Mouse (Mus musculus) heart, postnatal 4 days (tissue): ENCODE data around the gene Klf5. TPM values are rescaled to one million over a fixed set of nuclear protein-coding genes. Genes with fewer than 3 reads are reported as not detected.

Source experiments
- DNase-seq: peaks from one replicate; pipeline ENCODE4 v3.0.0; 2021
- total RNA-seq, 2 experiments: library from RNA; stranded (reverse); gene quantifications; 2 replicates each; pipeline ENCODE4 v1.2.3; 2021

Klf5 gene
- total RNA-seq, 2 experiments from 2014 or later = 1.5 to 1.7 TPM

- DNase-seq = no peak
Measured at GRCm38 (mm10) chr14:99310358-99310757, 11.9 kb downstream of the Klf5 start.

GRCm38 (mm10) chr14:99313062-99313461 lies 14.6 kb downstream of the Klf5 start:
- no peak for DNase-seq

DNA sequence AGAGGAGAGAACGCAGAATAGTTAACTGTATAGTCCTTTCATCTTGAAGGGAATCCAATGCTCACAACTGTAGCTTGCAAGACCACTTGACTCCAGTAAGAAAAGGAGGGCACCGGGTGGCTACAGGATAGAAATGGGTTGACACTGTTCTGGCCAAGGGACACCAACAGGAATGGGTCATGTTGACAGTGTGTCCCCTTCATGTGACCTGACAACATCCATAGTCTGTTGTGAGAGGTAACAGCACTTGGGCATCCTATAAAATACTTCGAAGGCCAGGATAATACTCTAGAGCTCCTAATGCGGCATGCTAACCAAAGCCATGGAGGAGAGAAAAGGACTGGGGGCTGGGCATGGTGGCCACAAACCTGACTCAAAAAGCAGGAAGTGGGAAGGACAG lies 17.8 kb downstream of the Klf5 start:
- no peak for DNase-seq

DNA sequence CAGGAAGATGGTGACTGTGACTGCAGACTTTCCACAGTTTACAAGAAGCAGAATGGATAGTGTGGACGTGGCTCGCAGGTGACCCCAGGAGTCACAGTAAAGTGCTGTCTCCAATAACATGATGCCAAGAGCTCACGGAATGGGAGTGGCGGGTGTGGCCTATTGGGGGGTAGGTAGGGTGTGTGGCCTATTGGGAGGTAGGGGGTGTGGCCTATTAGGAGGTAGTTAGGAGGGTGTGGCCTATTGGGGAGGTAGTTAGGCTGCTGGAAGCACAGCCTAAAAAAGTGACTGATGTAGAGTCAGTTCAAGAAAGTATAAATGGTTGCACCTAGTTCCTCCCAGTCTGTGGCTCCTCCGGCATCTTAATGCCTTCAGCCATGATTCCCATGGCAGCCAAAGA lies 22.2 kb downstream of the Klf5 start:
- no peak for DNase-seq

GRCm38 (mm10) chr14:99323376-99323775 lies 24.9 kb downstream of the Klf5 start:
- no peak for DNase-seq

DNA sequence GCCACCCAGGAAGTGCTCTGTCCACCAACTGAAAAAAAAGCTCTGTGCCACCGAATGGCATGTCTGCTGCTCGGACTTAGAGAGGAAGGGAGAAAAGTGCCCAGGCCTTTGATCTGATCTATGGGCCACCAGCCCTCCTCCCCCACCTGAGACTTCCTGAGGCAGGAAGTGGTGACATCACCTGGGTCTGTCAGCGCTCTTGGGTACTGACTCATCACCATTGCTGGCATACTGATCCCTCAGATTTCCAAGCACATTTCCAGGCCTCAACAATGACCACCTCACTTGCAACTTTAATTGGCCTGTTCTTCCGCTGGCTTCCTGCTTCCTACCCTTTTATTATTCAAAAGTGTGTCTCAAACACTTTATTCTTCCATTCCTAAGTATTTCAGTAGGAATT lies 26.0 kb downstream of the Klf5 start:
- DNase-seq = no peak

- DNase-seq = no peak
Measured at GRCm38 (mm10) chr14:99325597-99326472, 27.3 kb downstream of the Klf5 start.

DNA sequence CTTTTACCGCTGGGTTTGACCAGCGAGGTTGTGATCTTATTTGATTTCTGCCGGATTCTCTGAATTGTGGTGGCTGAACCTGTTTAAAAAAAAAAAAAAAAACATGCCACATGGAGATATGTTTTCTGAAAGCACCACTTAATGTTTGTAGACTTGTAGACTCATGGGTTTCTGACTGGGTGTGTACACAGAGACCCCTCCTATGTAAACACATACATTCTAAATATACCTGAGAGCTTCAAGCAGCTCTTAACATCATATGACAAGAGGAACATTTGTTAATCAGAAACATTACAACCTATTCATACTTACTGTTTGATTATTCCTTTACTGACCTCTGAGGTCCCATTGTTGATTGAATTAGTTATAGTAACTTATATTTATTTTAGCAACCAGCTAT lies 38.1 kb downstream of the Klf5 start:
- no peak for DNase-seq

- DNase-seq = no peak
Measured at GRCm38 (mm10) chr14:99339021-99339420, 40.5 kb downstream of the Klf5 start.

GRCm38 (mm10) chr14:99339681-99340522 lies 41.4 kb downstream of the Klf5 start:
- DNase-seq = no peak

- DNase-seq = no peak
Measured at GRCm38 (mm10) chr14:99340703-99341102, 42.2 kb downstream of the Klf5 start.

GRCm38 (mm10) chr14:99348175-99348764 lies 49.8 kb downstream of the Klf5 start:
- DNase-seq = no peak

- DNase-seq = no peak
Measured at GRCm38 (mm10) chr14:99349606-99350005, 51.1 kb downstream of the Klf5 start.

- DNase-seq = no peak
Measured at GRCm38 (mm10) chr14:99352989-99353388, 54.5 kb downstream of the Klf5 start.

GRCm38 (mm10) chr14:99354046-99354445 lies 55.6 kb downstream of the Klf5 start:
- DNase-seq = no peak

GRCm38 (mm10) chr14:99354761-99355609 lies 56.5 kb downstream of the Klf5 start:
- no peak for DNase-seq

DNA sequence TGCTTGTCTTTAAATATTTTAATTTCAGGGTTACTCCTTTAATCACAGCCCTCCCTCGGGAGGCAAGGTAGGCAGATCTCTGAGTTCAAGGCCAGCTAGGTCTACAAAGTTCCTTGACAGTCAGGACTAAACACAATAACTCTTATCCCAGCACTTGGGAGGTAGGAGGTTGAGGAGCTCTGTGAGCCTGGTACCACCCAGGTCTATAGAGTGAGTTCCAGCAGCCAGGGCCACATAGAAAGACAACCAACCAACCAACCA lies 57.0 kb downstream of the Klf5 start:
- DNase-seq = no peak

DNA sequence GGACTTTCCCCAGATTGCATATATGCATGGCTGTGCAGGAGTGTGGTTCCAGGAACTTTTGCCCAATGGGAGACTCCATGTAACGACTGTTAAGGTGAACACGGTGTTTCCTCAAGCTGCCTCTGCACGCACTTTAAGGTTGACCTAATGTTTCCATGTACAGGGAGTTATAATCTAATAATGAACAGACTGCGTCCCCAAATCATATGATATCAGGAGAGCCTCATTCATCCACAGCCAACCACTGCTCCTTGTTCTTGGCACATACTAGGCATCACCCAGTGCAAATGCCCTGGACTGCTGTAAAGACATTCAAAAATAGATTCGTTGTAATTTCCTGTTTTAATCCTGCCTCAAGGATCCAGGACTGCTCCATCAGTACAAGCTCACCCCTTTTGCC lies 64.5 kb downstream of the Klf5 start:
- no peak for DNase-seq

DNA sequence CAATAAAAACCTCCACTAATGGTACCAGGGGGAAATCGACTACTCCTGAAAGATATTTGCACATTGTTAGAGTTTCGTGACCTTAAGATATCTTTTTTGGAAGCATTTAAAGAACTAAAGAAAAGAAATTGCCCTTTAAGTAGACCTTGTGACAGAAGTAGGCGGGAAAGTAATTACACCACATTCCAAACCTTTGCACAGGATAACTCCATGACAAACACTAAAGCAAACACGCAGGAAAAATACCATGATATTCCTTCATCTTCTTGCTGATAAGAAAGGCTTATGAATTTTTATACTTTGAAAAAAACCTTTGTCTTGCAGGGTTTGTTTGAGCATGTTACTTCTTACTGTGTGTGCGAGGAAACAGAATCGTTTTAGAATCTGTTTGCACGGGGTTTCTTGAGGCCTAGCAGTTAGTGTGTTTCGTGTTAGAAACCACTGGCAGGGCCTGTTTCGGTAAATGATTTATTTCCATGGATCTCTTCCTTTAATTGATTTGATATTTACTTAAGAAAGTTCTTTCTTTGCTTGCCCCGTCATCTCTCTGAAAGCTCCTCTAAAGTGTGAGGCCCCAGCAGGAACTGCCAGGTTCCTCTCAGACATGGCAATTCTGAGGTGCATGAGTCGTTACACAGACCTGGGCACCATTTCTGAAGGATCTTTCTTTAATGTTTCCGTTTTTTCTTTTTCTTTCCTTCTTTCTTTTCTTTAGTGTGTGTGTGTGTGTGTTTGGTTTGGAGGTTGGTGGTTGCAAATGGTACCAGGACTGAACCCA lies 65.7 kb downstream of the Klf5 start:
- DNase-seq = no peak
